Mouse (Mus musculus): ENCODE results near the gene Naip1.
"Not testable (repeated sequence)": the region's sequence is repeated elsewhere in the genome, so short reads cannot be mapped to it uniquely, and the experiment has no call there.

GRCm38 (mm10) chr13:100436556-100437163 lies 16.0 kb downstream of the Naip1 start:
- not testable (repeated sequence) for TF ChIP-seq POLR2A (IDR thresholded peaks at IDR 0.05; ENCODE audit: extremely low read depth, insufficient read depth, low read length); CTCF (IDR thresholded peaks at IDR 0.05; ENCODE audit: low read depth, low read length)
